Mouse (Mus musculus): ENCODE data around the gene Rtn2. TPM values are rescaled to one million over a fixed set of nuclear protein-coding genes. Genes with fewer than 3 reads are reported as not detected.
A peak's percentile ranks its signal among the peaks of the same experiment; 100 is the strongest.

The Rtn2 gene
- polyA plus RNA-seq, 3 experiments from 2014 or later, result not detected

- ATAC-seq, result no peak
Observed at GRCm38 (mm10) chr7:19269721-19270441, 12.5 kb upstream of the Rtn2 start.

GRCm38 (mm10) chr7:19270509-19271237 lies 11.8 kb upstream of the Rtn2 start:
- ATAC-seq, result no peak

GRCm38 (mm10) chr7:19271238-19272172 lies 10.9 kb upstream of the Rtn2 start, which contains the start of gene Vasp:
Gene Vasp, minus strand, starts transcription at chr7:19271817.
- ATAC-seq, result peak; percentile 60

- ATAC-seq, result peak; percentile 69
Observed at GRCm38 (mm10) chr7:19272173-19272764, 10.2 kb upstream of the Rtn2 start.

- no peak for ATAC-seq
Observed at GRCm38 (mm10) chr7:19276253-19276652, 6.2 kb upstream of the Rtn2 start.

GRCm38 (mm10) chr7:19279052-19279451 lies 3.4 kb upstream of the Rtn2 start:
- ATAC-seq, result no peak

- ATAC-seq, result peak; percentile 60
Observed at GRCm38 (mm10) chr7:19279581-19280114, 2.8 kb upstream of the Rtn2 start, which contains the start of gene Ppm1n. Gene Ppm1n, minus strand, starts transcription at chr7:19280064.

- ATAC-seq, result peak; percentile 49
Observed at GRCm38 (mm10) chr7:19281680-19282304, 632 bp upstream of the Rtn2 start.

- peak; percentile 49 for ATAC-seq
Observed at GRCm38 (mm10) chr7:19282791-19283405, 474 bp downstream of the Rtn2 start.

GRCm38 (mm10) chr7:19283406-19283804 lies 981 bp downstream of the Rtn2 start:
- no peak for ATAC-seq

- no peak for ATAC-seq
Observed at GRCm38 (mm10) chr7:19284763-19285162, 2.3 kb downstream of the Rtn2 start.

- ATAC-seq, result no peak
Observed at GRCm38 (mm10) chr7:19290969-19291596, 8.7 kb downstream of the Rtn2 start.

GRCm38 (mm10) chr7:19295503-19296185 lies 13.2 kb downstream of the Rtn2 start:
- peak; percentile 86 for ATAC-seq

- no peak for ATAC-seq
Observed at GRCm38 (mm10) chr7:19297034-19297433, 14.6 kb downstream of the Rtn2 start.

GRCm38 (mm10) chr7:19297794-19298193 lies 15.4 kb downstream of the Rtn2 start:
- no peak for ATAC-seq

- no peak for ATAC-seq
Observed at GRCm38 (mm10) chr7:19299194-19299593, 16.8 kb downstream of the Rtn2 start.

- peak; percentile 61 for ATAC-seq
Observed at GRCm38 (mm10) chr7:19300501-19301421, 18.3 kb downstream of the Rtn2 start.

- no peak for ATAC-seq
Observed at GRCm38 (mm10) chr7:19301461-19302263, 19.2 kb downstream of the Rtn2 start.
